Comparison of ENCODE assay signal across 19 mouse cellular contexts in genomic region chr11:87468278-87468655, GRCm38 (mm10).
DNase-seq lines count a peak whose midpoint lies in the region; ATAC-seq and TF ChIP-seq lines count a peak whose summit lies in the region.
"Had no signal": no experiment of that assay in that cellular context is flagged by ENCODE, and none has a peak within 500 bp of the region (broad histone marks: within the 10 kb centered on the region; RNA-seq: fewer than 3 reads in every experiment).

No protein-coding gene starts in this region.

- no peak overlapping the region for H3K4me2 ChIP-seq in heart, embryonic 16.5 days (ENCODE audit: low read depth, low read length)
- 0 out of 2 replicates have a peak overlapping the region, but pooled peaks have one; percentile 19 for H3K4me2 ChIP-seq in liver, embryonic 12.5 days
- H3K4me2 ChIP-seq: forebrain, embryonic 13.5 days; heart, embryonic 11.5 days; hindbrain, embryonic 12.5 days; limb, embryonic 15.5 days; midbrain, embryonic 13.5 days had no signal

- H3K9ac ChIP-seq in heart, embryonic 16.5 days (ENCODE audit: low read length) = peak overlapping the region; percentile 20; the same call in 1 of the 2 replicates
- H3K9ac ChIP-seq in heart, adult 2 months (ENCODE audit: low read depth, low read length) = no peak overlapping the region
- no peak overlapping the region for H3K9ac ChIP-seq in liver, embryonic 12.5 days
- H3K9ac ChIP-seq: forebrain, embryonic 13.5 days; hindbrain, embryonic 12.5 days; limb, embryonic 15.5 days; lung, embryonic 15.5 days; midbrain, embryonic 13.5 days had no signal

- H3K36me3 ChIP-seq in heart, embryonic 16.5 days (ENCODE audit: control insufficient read depth, insufficient read depth) = no peaks in the 10 kb centered on the region
- no peaks in the 10 kb centered on the region for H3K36me3 ChIP-seq in heart, adult 2 months (ENCODE audit: control insufficient read depth, insufficient read depth, low read length)
- H3K36me3 ChIP-seq in liver, embryonic 12.5 days = no peaks in the 10 kb centered on the region
- H3K36me3 ChIP-seq: G1E; hindbrain, embryonic 12.5 days; limb, embryonic 15.5 days; lung, embryonic 15.5 days; midbrain, embryonic 13.5 days had no signal

- no peak for DNase-seq in heart, adult 2 months
- DNase-seq in liver = no peak
- peak; percentile 31 to 36 for DNase-seq in thymus, postnatal 36 days
- no peak for DNase-seq in urinary bladder, postnatal 36 days (ENCODE audit: low spot score in 2 of 2)
- DNase-seq: embryo, embryonic 11 days; gastrocnemius, postnatal 25 days; kidney, postnatal 36 days had no signal

- no peak overlapping the region for H3K27ac ChIP-seq in heart, embryonic 16.5 days (ENCODE audit: low read length)
- no peak overlapping the region for H3K27ac ChIP-seq in heart, adult 2 months
- no peak overlapping the region for H3K27ac ChIP-seq in liver, embryonic 12.5 days
- peak overlapping the region; percentile 74 for H3K27ac ChIP-seq in bone marrow, adult 2 months (ENCODE audit: control insufficient read depth, insufficient read depth, low read depth, low read length, poor library complexity)
- H3K27ac ChIP-seq: forebrain, embryonic 13.5 days; hindbrain, embryonic 12.5 days; limb, embryonic 15.5 days; lung, embryonic 15.5 days; midbrain, embryonic 13.5 days had no signal

- no peaks in the 10 kb centered on the region for H3K9me3 ChIP-seq in heart, embryonic 16.5 days (replicated peaks; ENCODE audit: control insufficient read depth, low read length)
- no peaks in the 10 kb centered on the region for H3K9me3 ChIP-seq in liver, embryonic 12.5 days (replicated peaks)
- H3K9me3 ChIP-seq: forebrain, embryonic 13.5 days; G1E; hindbrain, embryonic 12.5 days; limb, embryonic 15.5 days; lung, embryonic 15.5 days; midbrain, embryonic 13.5 days had no signal

- H3K79me2 ChIP-seq in heart, adult 2 months (replicated peaks; ENCODE audit: control insufficient read depth, insufficient read depth, low read length) = no peaks in the 10 kb centered on the region

- intact Hi-C loops in heart, adult 2 months (cut with DNase I) = loop anchor here (2.0 kb wide), 1 partner anchor 41 kb away; no protein-coding TSS in a partner anchor

- no peak overlapping the region for H3K4me3 ChIP-seq in heart, embryonic 16.5 days (ENCODE audit: low read length)
- H3K4me3 ChIP-seq in heart, adult 2 months = no peak overlapping the region
- no peak overlapping the region for H3K4me3 ChIP-seq in liver, embryonic 12.5 days
- H3K4me3 ChIP-seq in bone marrow, adult 2 months (replicated peaks; ENCODE audit: control insufficient read depth, low read depth, low read length) = no peak overlapping the region
- H3K4me3 ChIP-seq: forebrain, embryonic 13.5 days; hindbrain, embryonic 12.5 days; limb, embryonic 15.5 days; midbrain, embryonic 13.5 days; myocyte had no signal

- no peak for TF ChIP-seq EP300 in heart, adult 2 months (IDR thresholded peaks at IDR 0.05; ENCODE audit: insufficient read depth, low read depth, low read length)

- no peaks in the 10 kb centered on the region for H3K27me3 ChIP-seq in heart, embryonic 16.5 days (ENCODE audit: control insufficient read depth, insufficient read depth, low read length)
- H3K27me3 ChIP-seq in heart, adult 2 months (ENCODE audit: control insufficient read depth, insufficient read depth, low read length) = no peaks in the 10 kb centered on the region
- H3K27me3 ChIP-seq in liver, embryonic 12.5 days (replicated peaks) = 0 out of 2 replicates have a peak, but pooled peaks cover 4% of the 10 kb centered on the region
- H3K27me3 ChIP-seq: hindbrain, embryonic 12.5 days; limb, embryonic 15.5 days; lung, embryonic 15.5 days; midbrain, embryonic 13.5 days had no signal

- no peak for TF ChIP-seq CTCF in heart, adult 2 months (IDR thresholded peaks at IDR 0.05)
- TF ChIP-seq CTCF in bone marrow, adult 2 months (IDR thresholded peaks at IDR 0.05; ENCODE audit: control insufficient read depth, insufficient read depth, low read length) = no peak

- H3K4me1 ChIP-seq in heart, embryonic 16.5 days (ENCODE audit: control insufficient read depth, insufficient read depth, low read length) = peaks cover 8% of the 10 kb centered on the region
- H3K4me1 ChIP-seq in heart, adult 2 months (ENCODE audit: control insufficient read depth, insufficient read depth, low read length) = no peaks in the 10 kb centered on the region
- peaks cover 51% of the 10 kb centered on the region for H3K4me1 ChIP-seq in liver, embryonic 12.5 days
- H3K4me1 ChIP-seq in bone marrow, adult 2 months (ENCODE audit: control insufficient read depth, insufficient read depth, low read length) = no peaks in the 10 kb centered on the region; the same call in 1 of the 2 replicates
- H3K4me1 ChIP-seq: midbrain, embryonic 13.5 days had no signal

- ATAC-seq in heart, embryonic 16.5 days (replicated peaks; ENCODE audit: extremely low read depth, insufficient read depth, low FRiP score) = no peak
- no peak for ATAC-seq in liver, embryonic 12.5 days
- ATAC-seq: forebrain, embryonic 13.5 days; intestine, postnatal 0 days; midbrain, embryonic 13.5 days had no signal

- 31% methylated on average over 7 of the region's 7 CpGs for WGBS in heart, embryonic 16.5 days
- WGBS in heart, adult 2 months = 36% methylated on average over 7 of the region's 7 CpGs
- WGBS in liver, embryonic 12.5 days (ENCODE audit: insufficient replicate concordance) = 43% methylated on average over 7 of the region's 7 CpGs
- WGBS in bone marrow, adult 2 months = 60% methylated on average over 7 of the region's 7 CpGs

- TF ChIP-seq POLR2A in heart, adult 2 months (IDR thresholded peaks at IDR 0.05; ENCODE audit: insufficient read depth, low read depth, low read length) = no peak
- no peak for TF ChIP-seq POLR2A in bone marrow, adult 2 months (IDR thresholded peaks at IDR 0.05; ENCODE audit: borderline replicate concordance, control insufficient read depth, low read depth, low read length)

Comparison
In these comparisons a context has a peak if more than half of its experiments do, and no peak if none do; other contexts are left out.
1. DNase-seq: peak in thymus, postnatal 36 days (2 of 2); none in heart, adult 2 months (0 of 2), liver (single experiment) and urinary bladder, postnatal 36 days (0 of 2).